Mouse (Mus musculus) embryo, embryonic 9.5 days (tissue): ENCODE measurements around the gene Rcbtb2.
"Not testable (repeated sequence)": the region's sequence is repeated elsewhere in the genome, so short reads cannot be mapped to it uniquely, and the experiment has no call there.

Source experiments
- DNase-seq: peaks from one replicate; pipeline ENCODE4 v3.0.0-alpha.2; 2017; ENCODE audit errors: extremely low spot score

Rcbtb2 gene

GRCm38 (mm10) chr14:73122923-73123278 lies at the start of gene Rcbtb2:
Gene Rcbtb2 (plus strand): TSS chr14:73123037.
- no peak for DNase-seq

- no peak for DNase-seq
Measured at GRCm38 (mm10) chr14:73083563-73083962, 39.3 kb upstream of the Rcbtb2 start.

DNA sequence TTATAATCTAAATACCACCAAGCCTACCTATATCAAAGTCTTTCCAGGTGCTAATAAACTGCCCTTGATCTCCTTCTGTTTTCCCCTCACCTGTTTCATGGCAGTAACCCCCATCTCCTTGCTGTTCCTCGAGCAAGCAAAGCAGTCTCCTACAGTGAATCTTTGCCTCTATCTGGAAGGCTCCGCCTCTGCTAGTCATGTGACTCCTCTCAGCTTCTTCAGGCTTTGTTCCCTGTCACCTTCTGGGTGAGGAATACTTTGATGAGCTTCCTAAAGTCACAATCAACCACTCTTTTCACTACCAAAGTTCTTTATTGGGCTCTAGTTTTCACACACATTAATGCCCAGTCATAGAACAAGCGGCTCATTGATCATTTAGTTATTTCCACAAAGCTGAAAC lies 36.4 kb upstream of the Rcbtb2 start:
- DNase-seq: no peak

- DNase-seq: no peak
Measured at GRCm38 (mm10) chr14:73087247-73087646, 35.6 kb upstream of the Rcbtb2 start.

- no peak for DNase-seq
Measured at GRCm38 (mm10) chr14:73087746-73088145, 35.1 kb upstream of the Rcbtb2 start.

DNA sequence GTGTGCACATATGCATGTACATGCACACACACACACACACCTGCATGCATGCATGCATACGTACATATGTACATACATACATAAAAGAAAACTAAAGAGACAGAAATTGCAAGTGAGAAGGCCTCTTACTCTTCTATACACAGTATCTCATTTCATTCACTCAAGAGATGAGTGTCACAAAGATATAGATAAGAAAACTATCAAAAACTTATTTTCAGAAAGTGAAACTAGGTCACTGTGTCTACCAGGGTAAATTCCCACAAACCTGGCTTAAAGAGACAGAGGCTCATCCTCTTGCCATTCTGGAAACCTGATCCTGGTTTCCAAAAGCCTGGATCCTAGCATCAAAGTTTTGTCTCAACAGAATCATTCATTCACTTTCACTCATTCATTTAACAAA lies 34.6 kb upstream of the Rcbtb2 start:
- no peak for DNase-seq

GRCm38 (mm10) chr14:73092871-73093270 lies 30.0 kb upstream of the Rcbtb2 start:
- no peak for DNase-seq

DNA sequence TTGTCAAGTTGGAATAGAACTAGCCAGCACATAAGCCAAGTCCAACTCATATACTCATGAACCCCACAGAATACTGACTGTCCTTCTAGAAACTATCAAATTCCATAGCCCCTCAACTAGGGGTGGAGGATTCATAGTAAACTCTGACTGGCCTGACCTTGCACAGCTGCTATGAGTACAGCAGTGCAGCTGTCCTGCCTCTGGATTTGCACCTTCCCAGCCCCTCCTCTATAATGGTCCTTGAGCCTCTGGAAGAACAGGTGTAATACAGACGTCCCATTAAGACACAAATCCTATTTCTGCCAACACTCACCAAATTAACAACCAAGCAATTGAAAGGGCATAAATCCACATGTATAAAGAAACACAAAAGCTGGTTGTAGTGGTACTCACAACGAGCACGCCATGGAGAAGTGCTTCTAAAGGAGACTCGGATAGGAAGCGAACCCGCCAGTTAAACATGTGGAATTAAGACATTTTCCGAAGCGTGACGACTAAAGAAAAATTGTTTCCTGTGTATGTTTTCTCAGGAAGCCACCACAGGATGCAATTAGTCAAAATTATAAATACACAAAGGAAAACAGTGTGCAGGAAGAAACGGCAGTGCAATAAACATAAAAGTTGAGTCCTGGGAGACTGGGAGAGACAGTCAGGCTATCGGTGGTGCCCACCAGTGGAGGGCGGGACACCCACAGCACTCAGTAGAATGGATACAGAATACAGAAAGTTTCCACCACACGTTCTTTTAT lies 27.9 kb upstream of the Rcbtb2 start:
- DNase-seq: no peak

- peak; percentile 54 for DNase-seq
Measured at GRCm38 (mm10) chr14:73098677-73099387, 24.0 kb upstream of the Rcbtb2 start.

DNA sequence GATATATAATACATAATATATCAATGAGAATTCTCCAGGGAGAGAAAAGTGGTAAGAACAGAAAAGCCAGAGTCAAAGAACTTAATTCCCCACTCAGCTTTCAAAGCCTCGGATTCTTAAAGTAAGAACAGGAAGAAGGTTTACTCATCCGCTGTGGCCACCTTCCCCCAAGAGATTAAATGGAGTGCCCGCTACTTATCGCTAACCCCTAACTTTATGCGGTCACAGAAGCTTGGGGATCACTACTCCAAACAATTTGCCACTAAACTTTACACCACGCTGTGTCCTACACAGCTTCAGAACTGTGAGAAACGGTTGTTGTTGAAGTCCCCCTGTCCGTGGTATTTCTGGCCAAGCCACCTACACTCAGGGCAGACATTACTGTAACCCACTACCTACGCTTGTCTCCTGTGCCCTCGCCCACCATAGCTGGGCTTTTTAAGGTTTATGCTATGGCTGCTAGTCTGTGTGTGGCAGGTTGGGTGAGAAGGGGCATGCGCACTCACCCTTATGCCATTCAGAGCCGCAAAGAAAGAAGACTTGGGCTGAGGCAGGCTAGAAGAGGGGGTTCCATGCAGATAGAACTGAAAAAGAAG lies 20.5 kb upstream of the Rcbtb2 start:
- DNase-seq: no peak

GRCm38 (mm10) chr14:73102986-73103385 lies 19.9 kb upstream of the Rcbtb2 start:
- not testable (repeated sequence) for DNase-seq

DNA sequence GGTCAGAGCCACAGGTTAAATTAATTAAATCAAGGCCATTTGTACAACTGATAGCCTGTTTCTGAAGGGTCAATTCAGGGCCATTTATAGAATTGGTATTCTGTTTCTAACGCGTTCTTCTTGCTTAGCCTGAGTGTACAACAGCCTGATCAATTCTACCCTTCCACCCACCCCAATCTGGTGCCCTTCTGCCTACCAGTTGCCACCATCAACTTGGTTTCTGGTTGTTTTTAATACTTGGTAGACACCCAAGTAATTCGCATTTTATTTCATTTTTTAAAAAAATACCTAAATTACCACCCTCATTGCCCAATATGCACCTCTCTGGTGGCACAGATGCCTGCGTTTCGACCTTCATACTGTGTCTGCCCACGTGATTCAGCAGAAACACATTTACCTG lies 17.9 kb upstream of the Rcbtb2 start:
- DNase-seq: no peak

- DNase-seq: peak; percentile 34
Measured at GRCm38 (mm10) chr14:73105407-73106185, 17.2 kb upstream of the Rcbtb2 start.

- peak; percentile 48 for DNase-seq
Measured at GRCm38 (mm10) chr14:73106234-73106711, 16.6 kb upstream of the Rcbtb2 start.

DNA sequence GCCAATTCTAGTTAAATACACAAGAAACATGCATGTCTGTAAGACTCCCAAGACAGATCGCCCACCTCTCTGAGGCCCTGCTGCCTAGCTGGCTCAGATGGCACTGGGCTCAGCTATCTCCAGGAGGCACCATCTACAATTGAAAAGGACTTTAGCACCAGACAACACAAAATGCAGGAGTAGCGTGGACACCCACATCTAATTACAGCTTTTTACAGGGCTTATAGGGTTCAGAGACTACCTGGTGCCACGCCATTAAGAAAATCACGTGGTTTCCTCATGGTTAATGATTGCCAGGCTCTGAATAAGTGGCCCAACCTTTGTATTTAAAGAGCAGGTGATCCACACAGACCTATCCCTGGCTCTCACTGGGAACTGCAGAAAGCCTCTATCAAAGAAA lies 15.9 kb upstream of the Rcbtb2 start:
- DNase-seq: no peak

DNA sequence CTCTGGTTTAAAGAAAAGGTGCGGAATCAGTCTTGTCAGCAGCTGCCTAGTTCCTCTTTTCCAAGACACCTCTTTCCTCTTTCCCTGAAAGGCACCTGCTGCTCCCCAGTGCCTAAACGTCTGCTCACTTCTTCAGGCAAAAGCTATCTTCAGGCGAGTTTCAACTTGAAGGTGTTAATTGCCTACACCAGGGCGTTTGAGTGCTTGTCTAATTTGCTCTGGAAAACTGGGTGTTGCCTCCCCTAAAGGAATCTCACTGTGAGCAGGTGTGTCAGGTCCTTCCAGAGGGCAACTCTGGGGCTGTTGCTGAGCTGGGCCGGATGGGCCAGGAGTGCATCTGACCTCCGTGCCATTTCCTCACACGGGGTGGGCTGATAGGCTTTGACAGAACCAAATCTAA lies 15.5 kb upstream of the Rcbtb2 start:
- no peak for DNase-seq

DNA sequence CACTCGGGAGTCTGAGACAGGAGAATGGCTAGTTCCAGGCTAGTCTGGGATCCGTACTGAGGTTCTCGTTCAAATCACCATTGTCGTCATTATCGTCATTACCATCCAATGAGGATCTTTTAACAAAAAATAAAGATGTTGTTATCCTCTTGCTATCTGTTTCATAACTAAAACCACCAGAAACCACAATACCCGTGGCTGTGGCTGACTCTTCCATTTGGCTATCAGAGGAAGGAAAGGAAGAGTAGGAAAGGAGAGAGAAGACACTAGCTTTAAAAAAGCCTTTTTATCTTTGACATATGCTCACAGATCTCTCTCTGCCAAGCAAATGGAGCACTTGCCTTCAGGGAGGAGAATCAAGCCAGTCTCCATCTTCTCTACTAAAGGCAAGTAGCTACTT lies 14.9 kb upstream of the Rcbtb2 start:
- no peak for DNase-seq

DNA sequence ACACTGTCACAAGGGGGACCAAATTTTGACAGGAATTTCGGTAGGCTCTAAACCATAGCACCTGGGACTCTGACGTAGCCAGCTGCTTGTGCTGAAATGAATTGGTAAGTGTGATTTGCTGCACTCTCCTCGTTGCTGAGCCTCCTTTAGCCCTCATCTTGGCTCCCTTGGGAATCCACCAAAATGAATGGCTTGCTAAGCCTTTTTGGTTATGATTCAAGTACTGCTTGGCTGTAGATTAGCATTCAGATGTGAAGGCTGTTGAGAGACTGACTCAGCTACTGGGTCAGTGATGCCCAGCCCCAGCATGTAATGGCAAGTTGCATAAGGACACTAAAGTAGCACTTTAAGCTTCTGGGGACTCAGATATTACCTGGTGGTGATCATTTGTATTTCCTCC lies 12.2 kb upstream of the Rcbtb2 start:
- DNase-seq: no peak

DNA sequence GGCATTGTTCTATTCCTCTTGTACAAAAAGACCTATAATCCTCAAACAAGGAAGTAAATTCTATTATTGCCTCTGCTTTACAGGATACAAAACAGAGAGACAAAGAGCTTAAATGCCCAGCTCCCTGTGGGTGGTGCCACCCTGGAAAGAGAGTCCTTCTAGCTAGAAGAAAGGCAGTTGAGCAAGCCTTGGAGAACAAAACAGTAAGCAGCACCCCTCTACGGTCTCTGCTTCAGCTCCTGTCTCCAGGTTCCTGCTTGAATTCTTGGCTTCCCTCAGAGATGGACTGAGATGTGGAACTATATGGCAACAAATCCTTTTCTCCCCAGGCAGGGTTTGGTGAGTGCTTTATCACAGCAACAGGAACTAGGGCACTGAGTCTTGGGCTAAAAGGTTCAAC lies 11.7 kb upstream of the Rcbtb2 start:
- no peak for DNase-seq

DNA sequence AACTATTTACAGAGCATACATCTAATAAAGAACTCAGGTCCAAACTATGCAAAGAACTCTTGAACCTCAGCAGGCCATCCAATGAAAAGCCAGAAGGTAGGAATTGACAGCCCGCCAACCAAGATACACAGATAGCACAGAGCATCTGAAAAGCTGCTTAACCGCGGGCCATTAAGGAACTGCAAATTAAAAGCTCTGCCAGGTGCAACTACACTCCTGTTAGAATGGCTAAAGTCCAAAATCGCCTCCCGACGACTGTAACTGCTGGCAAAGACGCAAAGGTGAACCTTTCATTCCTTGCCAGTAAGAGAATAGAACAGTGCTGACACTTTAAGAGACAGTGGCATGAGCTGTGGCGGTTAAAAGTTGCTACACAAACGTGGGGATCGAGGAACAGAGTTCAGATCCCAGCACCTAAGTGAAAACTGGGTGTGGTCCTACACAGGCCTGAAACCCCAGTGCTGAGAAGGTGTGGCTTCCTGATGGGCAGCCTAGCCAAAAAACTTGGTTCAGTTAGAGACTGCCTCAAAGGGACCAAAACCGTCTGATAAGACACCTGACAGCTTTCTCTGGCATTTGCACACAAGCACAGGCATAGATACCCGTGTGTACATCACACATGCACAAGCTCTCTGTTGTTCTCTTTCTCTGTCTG lies 10.5 kb upstream of the Rcbtb2 start:
- DNase-seq: no peak

GRCm38 (mm10) chr14:73114952-73115351 lies 7.9 kb upstream of the Rcbtb2 start:
- not testable (repeated sequence) for DNase-seq

- no peak for DNase-seq
Measured at GRCm38 (mm10) chr14:73116301-73116700, 6.5 kb upstream of the Rcbtb2 start.
